Mouse (Mus musculus) neural tube, embryonic 15.5 days (tissue): Measurements from ENCODE around the gene Fam184a. TPM values are rescaled to one million over a fixed set of nuclear protein-coding genes. Genes with fewer than 3 reads are reported as not detected.

ENCODE experiments used
- ATAC-seq: fragments of 200-750 bp; cut with Nextera tagmentation; 2 replicates; pipeline ENCODE4 v1.8.0; 2017; ENCODE audit warnings: mild to moderate bottlenecking, moderate TSS enrichment, moderate library complexity; ENCODE audit not compliant: low FRiP score
- H3K27ac ChIP-seq: fragments of 300-500 bp; sonication (generic); replicated peaks from 2 replicates; pipeline ENCODE4 v1.5.1; 2015; ENCODE audit warnings: mild to moderate bottlenecking, inconsistent platforms
- H3K27me3 ChIP-seq: fragments of 300-500 bp; sonication (generic); replicated peaks from 2 replicates; pipeline ENCODE4 v1.6.1; 2015; ENCODE audit warnings: inconsistent platforms
- H3K36me3 ChIP-seq: fragments of 300-500 bp; sonication (generic); 2 replicates; pipeline ENCODE4 v1.6.1; 2015; ENCODE audit warnings: inconsistent platforms
- H3K4me1 ChIP-seq: fragments of 300-500 bp; sonication (generic); 2 replicates; pipeline ENCODE4 v1.6.1; 2015; ENCODE audit warnings: inconsistent platforms
- H3K4me2 ChIP-seq: fragments of 300-500 bp; sonication (generic); 2 replicates; pipeline ENCODE4 v1.6.1; 2015; ENCODE audit warnings: inconsistent platforms, mild to moderate bottlenecking, moderate library complexity
- H3K4me3 ChIP-seq: fragments of 300-500 bp; sonication (generic); replicated peaks from 2 replicates; pipeline ENCODE4 v1.5.1; 2015; ENCODE audit warnings: mild to moderate bottlenecking, inconsistent platforms
- H3K9ac ChIP-seq: fragments of 300-500 bp; sonication (generic); replicated peaks from 2 replicates; pipeline ENCODE4 v1.6.1; 2015; ENCODE audit warnings: mild to moderate bottlenecking, inconsistent platforms
- H3K9me3 ChIP-seq: fragments of 300-500 bp; sonication (generic); replicated peaks from 2 replicates; pipeline ENCODE4 v1.6.1; 2016; ENCODE audit warnings: inconsistent platforms
- WGBS: fragments of 180-500 bp; shearing (Covaris S2); methylation state at CpG from one replicate; pipeline ENCODE4 v1.1.7; 2015; ENCODE audit warnings: mixed read lengths; 5-methylcytosine and 5-hydroxymethylcytosine counted together
- polyA plus RNA-seq: library from polyadenylated mRNA; unstranded; fragments of >200 nt; fragmentation: Nextera tagmentation; extraction: Ambion mirVana; gene quantifications from 2 replicates; pipeline ENCODE4 v1.2.1, GENCODE M21; 2015

The Fam184a gene
- polyA plus RNA-seq: 13.0 and 14.9 TPM in 2 replicates

DNA sequence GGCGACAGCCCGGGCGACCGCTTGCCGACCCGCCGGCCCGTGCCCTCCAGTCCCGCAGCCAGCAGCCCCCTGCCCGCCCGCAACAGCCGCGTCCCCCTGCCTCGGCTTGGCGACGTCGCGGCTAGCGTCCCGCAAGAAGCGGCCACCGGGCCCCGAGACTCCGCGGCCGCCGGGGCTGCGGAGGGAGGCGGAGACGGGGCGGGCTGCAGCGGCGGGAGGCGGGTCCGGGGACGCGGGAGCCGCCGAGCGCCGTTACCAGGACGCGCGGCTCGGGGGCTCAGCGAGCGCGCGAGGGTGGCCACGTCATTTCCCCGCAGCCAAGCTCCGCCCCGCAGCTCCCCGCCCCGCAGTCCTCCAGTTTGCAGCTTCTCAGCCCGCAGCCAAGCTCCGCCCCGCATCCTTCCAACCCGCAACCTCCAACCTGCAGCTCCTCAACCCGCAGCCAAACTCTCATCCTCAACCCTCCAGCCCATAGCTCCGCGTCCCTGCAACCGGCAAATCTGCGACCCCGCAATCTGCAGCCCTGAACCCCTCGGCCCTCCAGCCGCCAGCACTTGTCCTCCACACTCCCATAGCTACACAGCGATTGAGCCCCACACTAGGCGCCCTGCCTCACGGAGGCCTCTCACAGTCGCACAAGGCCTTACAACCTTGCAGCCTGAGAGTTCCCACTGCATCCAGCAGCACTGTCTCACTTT is at the start of gene Fam184a:
Gene Fam184a (minus strand): TSS at position 169 of the 698 bp plus-strand sequence.
- no peaks in the 10 kb centered on the region; the same call in 1 of the 2 replicates for H3K27me3 ChIP-seq
- WGBS: 2% methylated on average over 53 of the region's 71 CpGs
- H3K36me3 ChIP-seq: no peaks in the 10 kb centered on the region
- peak within 1 kb of the TSS; percentile 79 for H3K4me3 ChIP-seq
- H3K4me2 ChIP-seq: peak within 1 kb of the TSS; percentile 82
- H3K9me3 ChIP-seq: no peaks in the 10 kb centered on the region
- ATAC-seq: peak; percentile 98
- H3K4me1 ChIP-seq: peaks cover 26% of the 10 kb centered on the region
- peak within 1 kb of the TSS; percentile 76 for H3K27ac ChIP-seq
- peak within 1 kb of the TSS; percentile 84 for H3K9ac ChIP-seq

- Histone ChIP-seq H3K36me3 (no peaks in the 10 kb centered on the region), H3K27ac (no peak overlapping the region), H3K9me3 (no peaks in the 10 kb centered on the region), H3K9ac (no peak overlapping the region), H3K4me2 (no peak overlapping the region), H3K4me3 (no peak overlapping the region), H3K27me3 (no peaks in the 10 kb centered on the region), H3K4me1 (no peaks in the 10 kb centered on the region)
- 96% methylated on average over 1 of the region's 1 CpGs for WGBS
- ATAC-seq: 0 out of 2 replicates have a peak, but pooled peaks have one; percentile 53
These were observed 45.3 kb upstream of the Fam184a start for GRCm38 (mm10) chr10:53796258-53796581.

DNA sequence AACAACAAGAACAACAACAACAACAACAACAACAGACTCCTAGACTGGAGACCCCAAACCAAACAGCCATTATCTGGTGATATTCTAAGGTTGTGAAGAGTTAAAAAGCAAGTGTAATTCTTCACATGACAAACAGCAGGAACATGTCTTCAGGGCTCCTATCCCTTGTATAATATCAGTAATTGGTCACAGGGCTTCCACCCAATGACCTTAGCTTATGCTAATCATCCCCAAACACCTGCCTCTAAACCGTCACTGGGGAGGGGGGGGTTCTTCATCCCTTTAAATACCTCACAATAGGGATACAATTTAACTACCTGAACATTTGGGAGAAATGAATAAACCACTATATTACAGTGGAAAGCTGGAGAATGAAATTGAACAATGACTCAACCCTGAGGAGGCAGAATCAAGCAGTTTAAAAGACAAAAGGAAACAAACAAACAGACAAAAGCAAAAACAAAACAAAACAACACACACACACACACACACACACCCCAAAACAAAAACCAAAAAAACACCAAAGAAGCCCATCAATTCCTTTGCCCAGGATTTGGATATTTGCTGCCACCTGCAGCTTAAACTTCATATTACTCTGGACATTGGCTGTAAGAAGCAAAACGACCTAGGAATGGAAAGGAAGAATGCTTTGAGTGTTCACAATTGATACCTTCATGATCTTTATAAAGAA is 44.8 kb upstream of the Fam184a start:
- 0 out of 2 replicates have a peak, but pooled peaks have one; percentile 50 for ATAC-seq
- Histone ChIP-seq H3K9me3 (no peaks in the 10 kb centered on the region), H3K4me3 (no peak overlapping the region), H3K27ac (no peak overlapping the region), H3K4me2 (no peak overlapping the region), H3K4me1 (no peaks in the 10 kb centered on the region), H3K27me3 (no peaks in the 10 kb centered on the region), H3K9ac (no peak overlapping the region), H3K36me3 (no peaks in the 10 kb centered on the region)
- whole genome bisulfite sequencing: 6% methylated on average over 2 of the region's 2 CpGs

- no peaks in the 10 kb centered on the region for H3K27me3 ChIP-seq
- H3K4me2 ChIP-seq: no peak overlapping the region
- WGBS: 84% methylated on average over 2 of the region's 2 CpGs
- no peaks in the 10 kb centered on the region for H3K9me3 ChIP-seq
- H3K4me1 ChIP-seq: no peaks in the 10 kb centered on the region
- ATAC-seq: no peak
- no peak overlapping the region for H3K27ac ChIP-seq
- no peaks in the 10 kb centered on the region for H3K36me3 ChIP-seq
- no peak overlapping the region for H3K4me3 ChIP-seq
- H3K9ac ChIP-seq: no peak overlapping the region
These were observed 40.4 kb upstream of the Fam184a start for GRCm38 (mm10) chr10:53791281-53791680.

- H3K4me3 ChIP-seq: no peak overlapping the region
- H3K9me3 ChIP-seq: no peaks in the 10 kb centered on the region
- no peak overlapping the region for H3K9ac ChIP-seq
- H3K4me1 ChIP-seq: no peaks in the 10 kb centered on the region
- no peaks in the 10 kb centered on the region for H3K36me3 ChIP-seq
- no peak overlapping the region for H3K27ac ChIP-seq
- no peak overlapping the region for H3K4me2 ChIP-seq
- WGBS: 92% methylated on average over 2 of the region's 2 CpGs
- ATAC-seq: no peak
- H3K27me3 ChIP-seq: no peaks in the 10 kb centered on the region
These were observed 25.7 kb upstream of the Fam184a start for GRCm38 (mm10) chr10:53776591-53776990.

GRCm38 (mm10) chr10:53772708-53773107 is 21.8 kb upstream of the Fam184a start:
- H3K9ac ChIP-seq: no peak overlapping the region
- no peaks in the 10 kb centered on the region for H3K27me3 ChIP-seq
- no peak overlapping the region for H3K27ac ChIP-seq
- 72% methylated on average over 4 of the region's 4 CpGs for WGBS
- no peak for ATAC-seq
- no peak overlapping the region for H3K4me3 ChIP-seq
- no peaks in the 10 kb centered on the region for H3K4me1 ChIP-seq
- no peak overlapping the region for H3K4me2 ChIP-seq
- no peaks in the 10 kb centered on the region for H3K9me3 ChIP-seq
- no peaks in the 10 kb centered on the region for H3K36me3 ChIP-seq

GRCm38 (mm10) chr10:53771480-53771879 is 20.6 kb upstream of the Fam184a start:
- WGBS: 76% methylated on average over 2 of the region's 2 CpGs
- Histone ChIP-seq H3K9me3 (no peaks in the 10 kb centered on the region), H3K4me1 (no peaks in the 10 kb centered on the region), H3K4me3 (no peak overlapping the region), H3K27ac (no peak overlapping the region), H3K36me3 (no peaks in the 10 kb centered on the region), H3K4me2 (no peak overlapping the region), H3K27me3 (no peaks in the 10 kb centered on the region), H3K9ac (no peak overlapping the region)
- ATAC-seq: no peak

GRCm38 (mm10) chr10:53768745-53769144 is 17.8 kb upstream of the Fam184a start:
- WGBS: 67% methylated on average over 3 of the region's 3 CpGs
- Histone ChIP-seq H3K9ac (no peak overlapping the region), H3K27ac (no peak overlapping the region), H3K4me1 (no peaks in the 10 kb centered on the region), H3K9me3 (no peaks in the 10 kb centered on the region), H3K4me3 (no peak overlapping the region), H3K4me2 (no peak overlapping the region), H3K36me3 (no peaks in the 10 kb centered on the region), H3K27me3 (no peaks in the 10 kb centered on the region)
- ATAC-seq: no peak

- Histone ChIP-seq H3K27ac (no peak overlapping the region), H3K4me2 (no peak overlapping the region), H3K9ac (no peak overlapping the region), H3K9me3 (no peaks in the 10 kb centered on the region), H3K36me3 (no peaks in the 10 kb centered on the region), H3K4me3 (no peak overlapping the region), H3K27me3 (no peaks in the 10 kb centered on the region), H3K4me1 (no peaks in the 10 kb centered on the region)
- ATAC-seq: no peak
- WGBS: 82% methylated on average over 4 of the region's 4 CpGs
These were observed 14.5 kb upstream of the Fam184a start for GRCm38 (mm10) chr10:53765471-53765870.

DNA sequence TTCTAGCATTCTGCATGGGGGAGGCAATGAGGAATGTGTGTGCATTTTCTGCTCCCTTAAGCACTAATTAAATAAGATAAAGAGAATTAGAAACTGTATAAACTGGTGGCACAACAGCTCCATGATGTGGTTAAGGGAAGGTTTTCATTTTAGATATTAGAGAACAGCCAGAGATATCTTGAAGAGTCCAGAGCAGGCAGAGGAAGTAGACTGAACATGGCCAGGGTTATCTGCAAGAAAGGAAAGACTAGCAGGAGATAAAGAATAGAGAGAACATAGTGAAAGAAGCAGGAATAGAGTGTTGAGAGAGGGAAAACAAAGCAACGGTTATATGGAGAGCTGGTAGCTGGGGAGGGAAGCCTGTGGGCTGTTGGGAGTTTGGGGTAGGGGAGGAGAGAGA is 1.8 kb upstream of the Fam184a start:
- 84% methylated on average over 1 of the region's 1 CpGs for WGBS
- no peak overlapping the region for H3K4me3 ChIP-seq
- H3K9ac ChIP-seq: no peak overlapping the region
- no peak for ATAC-seq
- H3K9me3 ChIP-seq: no peaks in the 10 kb centered on the region
- no peak overlapping the region for H3K27ac ChIP-seq
- H3K36me3 ChIP-seq: no peaks in the 10 kb centered on the region
- H3K27me3 ChIP-seq: no peaks in the 10 kb centered on the region; the same call in 1 of the 2 replicates
- no peak overlapping the region for H3K4me2 ChIP-seq
- peaks cover 26% of the 10 kb centered on the region for H3K4me1 ChIP-seq

GRCm38 (mm10) chr10:53750275-53750954 is 508 bp downstream of the Fam184a start:
- 8% methylated on average over 39 of the region's 39 CpGs for WGBS
- H3K27me3 ChIP-seq: no peaks in the 10 kb centered on the region; the same call in 1 of the 2 replicates
- peak; percentile 60 for ATAC-seq

DNA sequence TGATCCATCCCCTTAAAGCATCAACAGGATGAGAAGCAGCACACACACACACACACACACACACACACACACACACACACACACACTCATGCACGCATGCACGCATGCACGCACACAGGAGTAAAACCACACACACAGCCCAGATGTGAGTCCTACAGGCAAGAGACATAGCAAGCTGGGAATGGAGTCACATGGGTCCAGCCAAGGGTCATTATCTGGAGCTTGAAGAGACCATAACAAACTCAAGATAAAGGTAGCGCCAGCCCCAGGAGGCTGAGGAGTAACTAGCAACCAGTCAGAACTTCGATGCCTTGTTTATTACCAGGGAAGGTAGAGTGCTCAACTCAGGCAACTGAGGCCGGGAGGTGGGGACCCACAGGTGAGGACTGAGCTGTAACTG is 4.9 kb downstream of the Fam184a start:
- Histone ChIP-seq H3K27me3 (no peaks in the 10 kb centered on the region), H3K4me2 (no peak overlapping the region), H3K4me1 (peaks cover 19% of the 10 kb centered on the region), H3K9me3 (no peaks in the 10 kb centered on the region), H3K4me3 (no peak overlapping the region), H3K36me3 (no peaks in the 10 kb centered on the region), H3K27ac (no peak overlapping the region), H3K9ac (no peak overlapping the region)
- 91% methylated on average over 6 of the region's 6 CpGs for WGBS
- ATAC-seq: no peak

More at GRCm38 (mm10) chr10:53750275-53750954, 508 bp downstream of the Fam184a start:
- peak overlapping the region; percentile 84 for H3K9ac ChIP-seq
- peak overlapping the region; percentile 79 for H3K4me3 ChIP-seq
- peaks cover 26% of the 10 kb centered on the region for H3K4me1 ChIP-seq
- peak overlapping the region; percentile 76 for H3K27ac ChIP-seq
- H3K9me3 ChIP-seq: no peaks in the 10 kb centered on the region
- H3K36me3 ChIP-seq: no peaks in the 10 kb centered on the region
- H3K4me2 ChIP-seq: peak overlapping the region; percentile 82
